30 mouse cellular contexts compared by ENCODE assay signal in the genomic region with DNA sequence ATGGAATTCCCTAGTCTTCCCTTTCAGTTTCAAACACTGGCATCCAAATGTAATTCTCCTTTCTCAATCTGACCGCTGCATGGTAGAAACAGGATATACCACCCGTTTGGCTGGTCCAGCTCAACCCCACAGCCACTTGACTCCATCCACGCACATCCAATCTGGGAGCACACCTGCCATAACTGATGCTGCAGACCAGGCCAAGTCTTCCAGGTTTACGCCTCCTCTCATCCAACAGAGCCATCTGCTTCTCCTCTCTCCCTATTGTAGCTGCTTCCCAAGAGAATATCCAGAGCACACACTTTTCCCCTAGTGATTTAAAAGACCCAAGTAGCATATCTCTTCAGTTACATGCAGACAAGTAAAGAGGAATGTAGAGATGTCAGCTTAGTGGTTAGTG. TPM values are rescaled to one million over a fixed set of nuclear protein-coding genes. Genes with fewer than 3 reads are reported as not detected.
DNase-seq lines count a peak whose midpoint lies in the region; ATAC-seq and TF ChIP-seq lines count a peak whose summit lies in the region.
"Had no signal": no experiment of that assay in that cellular context is flagged by ENCODE, and none has a peak within 500 bp of the region (broad histone marks: within the 10 kb centered on the region; RNA-seq: fewer than 3 reads in every experiment).

No protein-coding gene starts in this region.

- no peak for TF ChIP-seq POLR2A in brain, embryonic 14.5 days (IDR thresholded peaks at IDR 0.05; ENCODE audit: borderline replicate concordance, extremely low read depth, insufficient read depth, insufficient read length, poor library complexity, severe bottlenecking)

- DNase-seq in frontal cortex, postnatal 10 days (ENCODE audit: low spot score in 2 of 2): no peak
- no peak for DNase-seq in left cerebral cortex, adult 2 months (ENCODE audit: extremely low spot score in 1 of 2, low spot score in 2 of 2)
- no peak for DNase-seq in left cerebral cortex, postnatal 10 days (ENCODE audit: extremely low spot score in 1 of 2, low spot score in 2 of 2)
- DNase-seq in brain, embryonic 14.5 days (ENCODE audit: low read depth): peak; percentile 13
- DNase-seq in layer of hippocampus, postnatal 36 days: peak; percentile 37 to 39
- DNase-seq in adipocyte (ENCODE audit: low spot score): no peak
- DNase-seq: adrenal gland, postnatal 25 days; cerebellum, adult 8-10 months; cerebellum, postnatal 25 days; gastrocnemius, postnatal 36 days; heart, postnatal 10 days; kidney, adult 9 months; kidney, postnatal 10 days; liver, postnatal 0 days; lung, postnatal 4 days; spleen, adult 18-20 months; thymus, adult 2 months; thymus, postnatal 36 days had no signal

- TF ChIP-seq CTCF in left cerebral cortex, adult 2 months (IDR thresholded peaks at IDR 0.05): no peak
- TF ChIP-seq CTCF in brain, embryonic 14.5 days (IDR thresholded peaks at IDR 0.05; ENCODE audit: borderline replicate concordance, extremely low read depth, insufficient read depth, insufficient read length): no peak

- ATAC-seq in frontal cortex, adult (ENCODE audit: low TSS enrichment): peak; percentile 55
- ATAC-seq: CD4-positive, CD25-positive, alpha-beta regulatory T cell, adult 4 months; intestine, postnatal 0 days; liver, embryonic 12.5 days; liver, postnatal 0 days had no signal

- H3K4me3 ChIP-seq in left cerebral cortex, adult 2 months: no peak overlapping the region
- H3K4me3 ChIP-seq: embryonic facial prominence, embryonic 10.5 days; embryonic facial prominence, embryonic 15.5 days; heart, embryonic 13.5 days; liver, embryonic 12.5 days; megakaryocyte, embryonic 14.5 days; midbrain, embryonic 12.5 days; myocyte; neural tube, embryonic 12.5 days had no signal

- intact Hi-C loops in left cerebral cortex, adult 2 months (cut with DNase I): loop anchor here (2.0 to 5.0 kb wide), 2 partner anchors 24 to 148 kb away; no protein-coding TSS in a partner anchor
- intact Hi-C loops in left cerebral cortex, postnatal 10 days (cut with DNase I): no loop called here

- H3K27ac ChIP-seq in left cerebral cortex, adult 2 months: peak overlapping the region; percentile 75
- H3K27ac ChIP-seq: embryonic facial prominence, embryonic 10.5 days; embryonic facial prominence, embryonic 15.5 days; heart, embryonic 13.5 days; hindbrain, embryonic 14.5 days; liver, embryonic 12.5 days; midbrain, embryonic 12.5 days; neural tube, embryonic 12.5 days had no signal

RNA-seq across cellular contexts. Expression of gene Atp1a3, which starts 29.0 kb away (rescaled TPM):
- 1,000 to 10,000 TPM; 1,970 to 2,141 TPM for total RNA-seq in left cerebral cortex, adult 2 months (2021)
- total RNA-seq in left cerebral cortex, postnatal 10 days (2021): 1,000 to 10,000 TPM; 2,078 to 2,206 TPM
- polyA plus RNA-seq in brain, embryonic 14.5 days (2012; rRNA removed): 160 and 331 TPM in 2 replicates
- 1,000 to 10,000 TPM; 2,432 to 2,476 TPM for total RNA-seq in layer of hippocampus, postnatal 36 days (2021)

RNA-seq across cellular contexts. Expression of gene Grik5, which starts 37.4 kb away (rescaled TPM):
- 100 to 1,000 TPM; 207 to 218 TPM for total RNA-seq in left cerebral cortex, adult 2 months (2021)
- 100 to 1,000 TPM; 226 to 237 TPM for total RNA-seq in left cerebral cortex, postnatal 10 days (2021)
- polyA plus RNA-seq in brain, embryonic 14.5 days (2012; rRNA removed): 155 and 186 TPM in 2 replicates
- total RNA-seq in layer of hippocampus, postnatal 36 days (2021): 100 to 1,000 TPM; 234 to 242 TPM

RNA-seq across cellular contexts. Expression of gene Zfp574, which starts 37.6 kb away (rescaled TPM):
- 10 to 100 TPM; 37.1 to 37.7 TPM for total RNA-seq in left cerebral cortex, adult 2 months (2021)
- 10 to 100 TPM; 26.0 to 27.1 TPM for total RNA-seq in left cerebral cortex, postnatal 10 days (2021)
- polyA plus RNA-seq in brain, embryonic 14.5 days (2012; rRNA removed): 45.4 and 46.2 TPM in 2 replicates
- 10 to 100 TPM; 28.4 to 30.0 TPM for total RNA-seq in layer of hippocampus, postnatal 36 days (2021)

Comparison
In these comparisons a context has a peak if more than half of its experiments do, and no peak if none do; other contexts are left out.
1. DNase-seq: peak in brain, embryonic 14.5 days (single experiment) and layer of hippocampus, postnatal 36 days (2 of 2); none in frontal cortex, postnatal 10 days (0 of 2), left cerebral cortex, adult 2 months (0 of 2), left cerebral cortex, postnatal 10 days (0 of 2) and adipocyte (single experiment).